Mouse (Mus musculus) lung, embryonic 14.5 days (tissue): ENCODE data around the gene D1Ertd622e. TPM values are rescaled to one million over a fixed set of nuclear protein-coding genes. Genes with fewer than 3 reads are reported as not detected.

ENCODE experiments used
- ATAC-seq: fragments of 200-750 bp; cut with Nextera tagmentation; 2 replicates; pipeline ENCODE4 v1.8.0; 2017; ENCODE audit warnings: mild to moderate bottlenecking, moderate TSS enrichment, moderate library complexity; ENCODE audit not compliant: insufficient read depth
- DNase-seq: peaks from one replicate; pipeline ENCODE4 v3.0.0-alpha.2; 2015
- H3K27ac ChIP-seq: fragments of 300-500 bp; sonication (generic); 2 replicates; pipeline ENCODE4 v1.5.1; 2014; ENCODE audit warnings: low read depth, mild to moderate bottlenecking, moderate library complexity
- H3K27me3 ChIP-seq: fragments of 300-500 bp; sonication (generic); 2 replicates; pipeline ENCODE4 v1.6.1; 2014; ENCODE audit warnings: low read length, control low read depth; ENCODE audit not compliant: insufficient read depth
- H3K36me3 ChIP-seq: fragments of 300-500 bp; sonication (generic); 2 replicates; pipeline ENCODE4 v1.6.1; 2014; ENCODE audit warnings: control low read depth; ENCODE audit not compliant: insufficient read depth
- H3K4me1 ChIP-seq: fragments of 300-500 bp; sonication (generic); 2 replicates; pipeline ENCODE4 v1.6.1; 2014; ENCODE audit warnings: antibody characterized with exemption, control low read depth; ENCODE audit not compliant: insufficient read depth
- H3K4me2 ChIP-seq: fragments of 300-500 bp; sonication (generic); 2 replicates; pipeline ENCODE4 v1.6.1; 2014; ENCODE audit warnings: mild to moderate bottlenecking
- H3K4me3 ChIP-seq: fragments of 300-500 bp; sonication (generic); 2 replicates; pipeline ENCODE4 v1.5.1; 2014; ENCODE audit warnings: low read depth, low read length
- H3K9ac ChIP-seq: fragments of 300-500 bp; sonication (generic); 2 replicates; pipeline ENCODE4 v1.6.1; 2014
- H3K9me3 ChIP-seq: fragments of 300-500 bp; sonication (generic); 2 replicates; pipeline ENCODE4 v1.6.1; 2016; ENCODE audit warnings: low read depth, low read length, control low read depth
- CTCF ChIP-seq: IDR thresholded peaks from 2 replicates; pipeline ENCODE4 v1.5.1; 2016; ENCODE audit warnings: antibody characterized with exemption, low read depth
- WGBS: fragments of 180-500 bp; shearing (Covaris S2); extraction: QIAGEN DNeasy Blood & Tissue Kit; methylation state at CpG from one replicate; pipeline ENCODE4 v1.1.7; 2014; 5-methylcytosine and 5-hydroxymethylcytosine counted together
- polyA plus RNA-seq: library from polyadenylated mRNA; unstranded; fragments of >200 nt; fragmentation: Nextera tagmentation; extraction: Ambion mirVana; gene quantifications from 2 replicates; pipeline ENCODE4 v1.2.1, GENCODE M21; 2014

The D1Ertd622e gene
- polyA plus RNA-seq, 1 experiment from 2014 or later, result 17.1 TPM

- DNase-seq (no peak), ATAC-seq (no peak)
Observed at GRCm38 (mm10) chr1:97634104-97634503, 27.8 kb downstream of the D1Ertd622e start.

GRCm38 (mm10) chr1:97632545-97633256 is 29.2 kb downstream of the D1Ertd622e start:
- no peak overlapping the region for H3K4me2 ChIP-seq
- H3K9me3 ChIP-seq, result no peaks in the 10 kb centered on the region
- no peak overlapping the region for H3K27ac ChIP-seq
- 86% methylated on average over 10 of the region's 11 CpGs for WGBS
- no peak for ATAC-seq
- H3K27me3 ChIP-seq, result no peaks in the 10 kb centered on the region
- DNase-seq, result no peak
- no peak overlapping the region for H3K9ac ChIP-seq
- TF ChIP-seq CTCF, result no peak
- no peak overlapping the region for H3K4me3 ChIP-seq
- H3K4me1 ChIP-seq, result no peaks in the 10 kb centered on the region
- H3K36me3 ChIP-seq, result no peaks in the 10 kb centered on the region

More at GRCm38 (mm10) chr1:97634104-97634503, 27.8 kb downstream of the D1Ertd622e start:
- Histone ChIP-seq H3K27ac (no peak overlapping the region), H3K4me1 (no peaks in the 10 kb centered on the region), H3K4me2 (no peak overlapping the region), H3K9me3 (no peaks in the 10 kb centered on the region), H3K9ac (no peak overlapping the region), H3K27me3 (no peaks in the 10 kb centered on the region), H3K4me3 (no peak overlapping the region), H3K36me3 (no peaks in the 10 kb centered on the region)
- TF ChIP-seq CTCF, result no peak
- 90% methylated on average over 8 of the region's 8 CpGs for WGBS

GRCm38 (mm10) chr1:97631843-97632470 is 29.9 kb downstream of the D1Ertd622e start:
- DNase-seq, result no peak
- ATAC-seq, result no peak
- no peak for TF ChIP-seq CTCF
- Histone ChIP-seq H3K9ac (no peak overlapping the region), H3K27me3 (no peaks in the 10 kb centered on the region), H3K9me3 (no peaks in the 10 kb centered on the region), H3K4me3 (no peak overlapping the region), H3K4me1 (no peaks in the 10 kb centered on the region), H3K27ac (no peak overlapping the region), H3K4me2 (no peak overlapping the region), H3K36me3 (no peaks in the 10 kb centered on the region)
- 64% methylated on average over 5 of the region's 5 CpGs for WGBS

DNA sequence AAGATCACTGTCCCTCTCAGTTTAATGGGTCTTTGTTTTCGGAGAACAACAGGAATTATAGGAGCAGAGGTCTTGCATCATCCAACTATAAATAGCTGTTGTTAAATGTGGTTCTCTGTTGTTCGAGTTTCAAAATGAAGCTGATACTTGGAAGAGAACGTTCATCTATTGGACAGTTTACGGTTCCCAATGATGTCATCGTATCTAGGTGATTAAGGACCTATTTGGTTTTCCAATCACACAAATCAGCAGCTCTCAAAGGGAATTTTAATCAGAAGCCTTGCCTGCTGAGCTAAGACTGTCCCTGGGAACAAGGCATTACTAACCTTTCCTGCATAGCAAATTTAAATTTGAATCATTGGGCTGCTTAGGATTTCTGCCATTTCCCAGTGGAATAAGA is 31.7 kb downstream of the D1Ertd622e start:
- no peak overlapping the region for H3K4me2 ChIP-seq
- no peak for TF ChIP-seq CTCF

GRCm38 (mm10) chr1:97628859-97629258 is 33.0 kb downstream of the D1Ertd622e start:
- 79% methylated on average over 7 of the region's 7 CpGs for WGBS
- Histone ChIP-seq H3K9ac (no peak overlapping the region), H3K27ac (no peak overlapping the region), H3K27me3 (no peaks in the 10 kb centered on the region), H3K4me1 (no peaks in the 10 kb centered on the region), H3K36me3 (no peaks in the 10 kb centered on the region), H3K4me3 (no peak overlapping the region), H3K4me2 (no peak overlapping the region), H3K9me3 (no peaks in the 10 kb centered on the region)
- no peak for ATAC-seq
- no peak for TF ChIP-seq CTCF
- DNase-seq, result no peak

More for the DNA sequence above, 31.7 kb downstream of the D1Ertd622e start:
- no peaks in the 10 kb centered on the region for H3K9me3 ChIP-seq
- 77% methylated on average over 5 of the region's 5 CpGs for WGBS
- no peaks in the 10 kb centered on the region for H3K4me1 ChIP-seq
- no peak overlapping the region for H3K27ac ChIP-seq
- DNase-seq, result no peak
- H3K27me3 ChIP-seq, result no peaks in the 10 kb centered on the region
- no peak for ATAC-seq
- H3K9ac ChIP-seq, result no peak overlapping the region
- no peak overlapping the region for H3K4me3 ChIP-seq
- H3K36me3 ChIP-seq, result no peaks in the 10 kb centered on the region

DNA sequence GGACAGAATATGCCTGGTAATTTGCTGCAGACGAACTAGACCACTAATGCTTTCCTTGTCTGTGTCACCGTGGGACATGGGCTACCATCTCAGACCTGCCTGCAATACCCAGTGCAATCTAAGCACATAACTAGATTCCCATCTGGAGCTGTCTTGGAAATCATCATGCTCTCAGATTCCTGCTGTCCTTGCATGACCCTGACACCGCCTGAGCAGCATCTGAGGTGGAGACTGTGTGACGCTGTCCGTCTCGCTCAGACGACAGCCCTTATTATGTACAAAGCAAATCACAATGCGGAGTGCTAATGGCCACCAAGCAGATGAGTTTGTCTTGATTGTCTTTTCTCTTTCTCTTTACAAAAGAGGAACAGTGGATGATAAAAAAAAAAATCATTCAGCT is 33.9 kb downstream of the D1Ertd622e start:
- no peak overlapping the region for H3K9ac ChIP-seq
- no peaks in the 10 kb centered on the region for H3K9me3 ChIP-seq
- no peaks in the 10 kb centered on the region for H3K36me3 ChIP-seq
- 84% methylated on average over 8 of the region's 8 CpGs for WGBS
- H3K4me3 ChIP-seq, result no peak overlapping the region
- H3K27me3 ChIP-seq, result no peaks in the 10 kb centered on the region
- DNase-seq (no peak), ATAC-seq (no peak)
- no peaks in the 10 kb centered on the region for H3K4me1 ChIP-seq
- TF ChIP-seq CTCF, result no peak
- no peak overlapping the region for H3K27ac ChIP-seq
- H3K4me2 ChIP-seq, result no peak overlapping the region

GRCm38 (mm10) chr1:97625427-97625826 is 36.4 kb downstream of the D1Ertd622e start:
- no peak overlapping the region for H3K4me2 ChIP-seq
- TF ChIP-seq CTCF, result no peak
- ATAC-seq, result no peak
- no peak overlapping the region for H3K9ac ChIP-seq
- no peak for DNase-seq
- no peaks in the 10 kb centered on the region for H3K9me3 ChIP-seq
- WGBS, result 54% methylated on average over 6 of the region's 6 CpGs
- no peaks in the 10 kb centered on the region for H3K27me3 ChIP-seq
- H3K4me3 ChIP-seq, result no peak overlapping the region
- H3K36me3 ChIP-seq, result no peaks in the 10 kb centered on the region
- H3K27ac ChIP-seq, result no peak overlapping the region
- no peaks in the 10 kb centered on the region for H3K4me1 ChIP-seq
